Mouse (Mus musculus): Measurements from ENCODE around the gene Sdsl. TPM values are rescaled to one million over a fixed set of nuclear protein-coding genes. Genes with fewer than 3 reads are reported as not detected.

The Sdsl gene
- total RNA-seq, 2 experiments from 2014 or later = 2.4 to 3.7 TPM

- no peak for DNase-seq
- intact Hi-C loops (cut with DNase I) = loop anchor here (5.0 kb wide), 1 partner anchor 312 kb away; no protein-coding TSS in a partner anchor
These were observed 13.5 kb downstream of the Sdsl start for GRCm38 (mm10) chr5:120459133-120459532.

DNA sequence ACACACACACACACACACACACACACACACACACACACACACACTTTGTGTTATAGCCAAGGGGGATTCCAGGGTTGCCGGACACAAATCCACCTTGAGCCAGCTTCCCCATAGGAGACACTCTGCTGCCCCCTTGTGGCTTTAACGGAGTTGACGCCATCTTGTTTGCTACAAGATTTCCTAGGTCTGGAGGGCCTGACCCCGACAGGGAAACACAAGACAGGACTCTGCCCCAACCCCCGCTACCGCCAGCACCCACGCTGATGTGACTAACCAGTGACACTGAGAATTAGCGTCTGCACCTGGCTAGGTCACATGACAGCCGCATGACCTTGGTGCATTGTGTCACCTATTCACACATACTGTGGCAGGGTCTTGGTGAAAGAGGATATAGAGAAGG, 15.0 kb downstream of the Sdsl start:
- intact Hi-C loops (cut with DNase I) = loop anchor here (5.0 kb wide), 1 partner anchor 310 kb away; no protein-coding TSS in a partner anchor
- peak; percentile 86 for DNase-seq

DNA sequence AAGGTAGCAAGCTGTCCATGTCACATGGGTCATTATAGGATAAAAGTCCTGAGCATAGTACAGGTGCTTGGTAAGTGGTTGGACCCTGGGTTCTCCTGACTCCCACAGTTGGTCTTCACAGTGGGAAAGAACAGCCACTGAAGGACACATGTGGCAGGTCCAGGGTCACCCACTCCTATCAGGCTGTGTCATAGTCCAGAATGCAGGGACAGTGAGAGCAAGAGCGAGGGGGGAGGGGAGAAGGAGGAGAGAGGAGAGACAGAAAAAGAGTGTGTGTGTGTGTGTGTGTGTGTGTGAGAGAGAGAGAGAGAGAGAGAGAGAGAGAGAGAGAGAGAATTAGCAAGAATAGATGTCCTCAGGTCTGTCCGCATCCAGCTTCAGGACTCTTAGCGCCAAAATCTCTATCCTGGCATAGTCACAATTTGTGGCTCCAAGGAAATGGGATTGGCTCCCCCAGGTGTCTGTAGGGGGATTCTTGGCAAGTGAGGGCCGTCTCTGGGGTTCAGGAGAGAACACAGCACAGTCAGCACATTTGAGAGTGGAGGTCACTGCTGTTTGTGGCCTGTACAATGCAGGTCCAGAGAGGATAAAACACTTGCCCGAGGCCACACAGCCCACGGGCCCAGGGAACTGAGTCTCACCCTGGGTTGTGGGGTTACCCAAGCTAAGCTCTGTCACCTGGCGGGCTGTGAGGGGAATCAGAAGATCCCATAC, 15.6 kb downstream of the Sdsl start:
- no peak for DNase-seq
- intact Hi-C loops (cut with DNase I) = loop anchor here (5.0 kb wide), 1 partner anchor 310 kb away; no protein-coding TSS in a partner anchor

GRCm38 (mm10) chr5:120456253-120456652, 16.4 kb downstream of the Sdsl start:
- intact Hi-C loops (cut with DNase I) = loop anchor here (5.0 kb wide), 1 partner anchor 309 kb away; no protein-coding TSS in a partner anchor
- no peak for DNase-seq

GRCm38 (mm10) chr5:120454756-120455337, 17.8 kb downstream of the Sdsl start:
- intact Hi-C loops (cut with DNase I) = loop anchor here (5.0 kb wide), 1 partner anchor 308 kb away; no protein-coding TSS in a partner anchor
- DNase-seq = no peak

GRCm38 (mm10) chr5:120447305-120447704, 25.3 kb downstream of the Sdsl start:
- intact Hi-C loops (cut with DNase I) = no loop called here
- DNase-seq = no peak

DNA sequence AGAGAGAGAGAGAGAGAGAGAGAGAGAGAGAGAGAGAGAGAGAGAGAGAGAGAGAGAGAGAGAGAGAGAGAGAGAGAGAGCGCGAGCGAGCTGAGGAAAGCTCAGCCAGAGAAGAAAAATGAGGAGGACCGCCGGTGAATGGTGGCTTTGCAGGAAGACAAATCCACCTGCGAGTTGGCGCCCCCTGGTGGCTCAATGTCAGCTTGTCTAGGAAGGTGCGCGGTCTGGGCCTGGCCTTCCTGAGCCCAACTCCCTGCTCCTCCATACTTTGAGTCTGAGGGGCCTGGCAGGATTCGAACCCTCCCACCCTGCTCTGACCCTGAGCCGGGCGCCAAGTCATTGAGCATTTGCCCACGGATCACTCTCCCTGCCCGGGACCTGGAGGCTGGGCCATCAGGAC, 31.9 kb downstream of the Sdsl start:
- intact Hi-C loops (cut with DNase I) = loop anchor here (5.0 kb wide), 1 partner anchor 288 kb away; no protein-coding TSS in a partner anchor
- peak; percentile 97 for DNase-seq

DNA sequence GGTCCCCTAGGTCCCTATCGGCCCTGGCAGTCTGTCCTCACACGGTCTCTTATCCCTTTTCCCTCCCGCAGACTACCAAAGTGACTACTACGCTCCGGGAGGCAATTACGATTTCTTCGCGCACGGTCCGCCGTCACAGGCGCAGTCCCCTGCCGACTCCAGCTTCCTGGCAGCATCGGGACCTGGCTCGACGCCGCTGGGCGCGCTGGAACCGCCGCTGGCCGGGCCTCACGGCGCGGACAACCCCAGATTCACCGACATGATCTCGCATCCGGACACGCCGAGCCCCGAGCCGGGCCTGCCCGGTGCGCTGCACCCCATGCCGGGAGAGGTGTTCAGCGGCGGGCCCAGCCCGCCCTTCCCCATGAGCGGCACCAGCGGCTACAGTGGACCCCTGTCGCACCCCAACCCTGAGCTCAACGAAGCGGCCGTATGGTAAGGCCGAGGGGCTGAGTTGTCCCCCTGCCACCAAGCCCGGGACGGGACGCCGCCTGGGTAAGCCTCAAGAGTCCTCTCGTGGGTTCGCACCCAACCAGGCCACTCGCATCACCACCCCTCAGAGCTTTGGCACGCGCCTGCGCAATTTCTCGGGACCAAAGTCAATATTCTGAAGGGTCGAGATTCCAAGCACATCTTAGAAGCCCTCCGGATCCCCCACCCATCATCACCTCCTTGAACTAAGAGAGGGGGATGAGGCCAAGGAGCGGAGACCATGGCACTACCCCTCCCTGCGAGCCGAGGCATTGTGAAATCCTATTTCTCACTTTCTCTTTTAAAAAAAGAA, 32.5 kb downstream of the Sdsl start:
- intact Hi-C loops (cut with DNase I) = loop anchor here (5.0 kb wide), 1 partner anchor 288 kb away; no protein-coding TSS in a partner anchor
- DNase-seq = no peak

DNA sequence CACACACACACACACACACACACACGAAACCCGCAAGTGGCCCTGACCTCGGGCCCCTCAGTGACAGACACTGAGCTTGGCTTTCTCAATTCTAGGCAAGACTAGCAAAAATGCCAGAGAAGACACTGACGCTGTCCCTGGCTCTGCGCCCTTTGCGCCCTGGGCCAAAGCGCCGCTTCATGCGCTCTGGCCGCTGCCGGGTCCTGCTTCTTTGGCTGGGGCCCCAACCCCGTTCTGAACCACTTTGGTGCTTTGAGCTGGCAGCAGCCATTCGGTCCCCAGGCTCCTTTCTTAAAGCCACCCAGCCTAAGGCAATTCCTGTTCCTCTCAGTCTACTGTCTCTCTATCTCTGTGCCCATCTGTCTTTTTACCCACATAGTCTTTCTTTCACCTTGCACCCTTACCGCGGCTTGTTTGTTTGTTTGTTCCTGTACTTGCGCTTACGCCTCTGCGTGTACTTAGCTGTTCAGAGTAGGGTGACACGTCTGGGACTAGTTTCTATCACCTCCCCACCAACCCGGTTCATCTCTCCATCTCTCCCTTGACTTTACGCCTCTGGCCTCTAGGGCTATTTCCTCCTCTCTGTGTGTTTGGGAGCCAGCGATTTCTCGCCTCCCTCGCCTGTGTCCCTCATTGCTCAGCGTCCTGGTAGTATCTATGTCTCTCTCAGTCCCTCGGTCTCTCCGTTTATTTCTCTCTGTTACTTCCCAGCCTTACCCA, 33.5 kb downstream of the Sdsl start:
- intact Hi-C loops (cut with DNase I) = no loop called here
- peak; percentile 77 for DNase-seq

GRCm38 (mm10) chr5:120438469-120438868, 34.1 kb downstream of the Sdsl start:
- intact Hi-C loops (cut with DNase I) = no loop called here
- no peak for DNase-seq

GRCm38 (mm10) chr5:120437986-120438385, 34.6 kb downstream of the Sdsl start:
- DNase-seq = no peak
- intact Hi-C loops (cut with DNase I) = no loop called here

GRCm38 (mm10) chr5:120437539-120437938, 35.1 kb downstream of the Sdsl start:
- intact Hi-C loops (cut with DNase I) = no loop called here

DNA sequence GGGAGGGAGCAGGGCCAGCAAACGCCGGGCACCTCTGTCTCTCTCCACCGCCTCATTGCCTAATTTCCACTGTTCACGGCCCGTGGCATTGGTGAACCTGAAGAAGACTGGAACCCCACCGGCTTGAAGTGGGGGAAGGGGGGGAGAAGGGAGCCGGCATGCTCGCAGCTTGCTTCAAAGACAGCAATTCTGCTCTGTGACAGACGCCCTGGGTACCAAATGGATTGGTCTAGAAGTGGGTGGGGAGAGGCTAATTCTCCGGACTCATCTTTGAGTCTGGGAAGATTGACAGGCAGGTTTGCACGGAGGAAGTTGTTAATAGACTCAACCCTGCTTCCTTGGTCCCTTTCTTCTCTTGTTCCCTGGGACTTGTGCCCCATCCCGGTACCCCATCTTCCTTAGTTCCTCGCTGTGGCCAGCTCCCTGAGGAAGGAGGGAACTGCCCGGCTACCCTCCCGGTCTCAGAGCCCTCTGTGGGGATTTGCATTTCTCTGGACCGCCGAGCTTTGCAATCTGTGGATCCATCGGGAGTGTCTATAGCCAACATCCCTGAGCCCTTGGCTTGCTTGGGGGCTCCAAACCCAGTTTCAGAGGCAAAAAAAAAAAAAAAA, 35.6 kb downstream of the Sdsl start:
- intact Hi-C loops (cut with DNase I) = no loop called here

More at GRCm38 (mm10) chr5:120437539-120437938, 35.1 kb downstream of the Sdsl start:
- no peak for DNase-seq

GRCm38 (mm10) chr5:120435731-120436501, 36.7 kb downstream of the Sdsl start:
- intact Hi-C loops (cut with DNase I) = no loop called here
- DNase-seq = no peak

More for the DNA sequence above, 35.6 kb downstream of the Sdsl start:
- no peak for DNase-seq

DNA sequence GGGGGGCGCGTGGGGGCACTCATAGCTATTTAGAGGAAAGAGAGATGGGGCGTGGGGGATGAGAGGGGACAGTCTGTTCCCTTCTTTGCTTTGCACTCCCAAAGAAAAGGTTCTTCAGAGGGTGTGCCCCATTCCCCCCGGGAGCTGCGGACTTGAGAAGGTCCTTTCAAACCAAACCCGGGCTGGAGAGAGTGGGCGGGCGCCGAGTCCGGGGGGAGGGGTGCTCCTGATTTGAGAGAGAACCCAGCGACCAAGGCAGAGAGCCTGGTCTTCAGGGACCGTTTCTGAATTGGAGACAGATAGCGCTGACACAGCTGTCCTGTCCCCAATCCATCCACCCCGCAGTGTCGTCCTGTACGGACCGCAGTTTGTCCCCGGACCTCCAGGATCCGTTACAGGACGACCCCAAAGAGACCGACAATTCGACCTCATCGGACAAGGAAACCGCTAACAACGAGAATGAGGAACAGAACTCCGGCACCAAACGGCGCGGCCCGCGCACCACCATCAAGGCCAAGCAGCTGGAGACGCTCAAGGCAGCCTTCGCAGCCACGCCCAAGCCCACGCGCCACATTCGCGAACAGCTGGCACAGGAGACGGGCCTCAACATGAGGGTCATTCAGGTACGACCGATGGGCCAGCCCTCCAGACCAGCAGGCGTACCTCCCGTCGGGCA, 37.5 kb downstream of the Sdsl start:
- DNase-seq = no peak
- intact Hi-C loops (cut with DNase I) = no loop called here

- intact Hi-C loops (cut with DNase I) = no loop called here
- no peak for DNase-seq
These were observed 38.3 kb downstream of the Sdsl start for GRCm38 (mm10) chr5:120434231-120434735.

DNA sequence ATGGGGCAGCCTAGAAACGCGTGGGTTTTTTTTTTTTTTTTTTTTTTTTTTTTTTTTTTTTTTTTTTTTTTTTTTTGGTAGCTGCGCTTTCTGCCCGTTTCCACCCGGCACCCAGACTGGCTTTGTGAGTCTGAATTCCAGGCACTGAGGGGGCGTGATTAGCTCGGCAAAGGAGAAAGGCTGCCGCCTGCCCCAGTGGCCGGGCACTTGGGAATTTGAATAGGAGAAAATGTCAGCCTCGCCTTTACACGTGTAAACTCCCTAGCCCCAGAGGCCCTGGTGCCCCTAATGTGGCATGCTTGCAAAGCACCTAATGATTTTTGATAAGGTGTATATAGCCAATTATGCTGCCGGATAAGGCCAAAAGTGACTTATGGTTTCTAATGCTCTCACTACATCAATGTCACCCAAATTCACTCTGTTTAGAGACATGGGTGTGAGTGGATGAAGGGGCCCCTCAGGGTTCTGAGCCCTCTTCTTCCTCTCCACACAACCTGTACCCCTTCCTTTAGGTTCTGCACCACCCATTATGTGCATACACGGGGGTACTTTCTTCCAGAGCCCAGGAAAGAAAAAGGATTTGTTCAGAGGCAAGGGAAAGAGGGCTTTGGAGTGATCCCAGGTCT, 39.4 kb downstream of the Sdsl start:
- intact Hi-C loops (cut with DNase I) = no loop called here
- no peak for DNase-seq

- no peak for DNase-seq
- intact Hi-C loops (cut with DNase I) = no loop called here
These were observed 40.1 kb downstream of the Sdsl start for GRCm38 (mm10) chr5:120432486-120433015.
